Mouse (Mus musculus) brain, embryonic 14.5 days (tissue): ENCODE measurements around the gene Zfp459.

ENCODE experiments used
- CTCF ChIP-seq: fragments of 200-500 bp; IDR thresholded peaks from 2 replicates; pipeline ENCODE4 v1.5.1; 2012; ENCODE audit warnings: inconsistent platforms, mild to moderate bottlenecking, moderate library complexity, borderline replicate concordance; ENCODE audit not compliant: insufficient read depth, insufficient read length; ENCODE audit errors: extremely low read depth
- POLR2A ChIP-seq: fragments of 200-500 bp; IDR thresholded peaks from 2 replicates; pipeline ENCODE4 v1.6.1; 2012; ENCODE audit warnings: mild to moderate bottlenecking, inconsistent platforms, borderline replicate concordance; ENCODE audit not compliant: poor library complexity, insufficient read depth, insufficient read length, severe bottlenecking; ENCODE audit errors: extremely low read depth

GRCm38 (mm10) chr13:67421207-67421857 is at the start of gene Zfp459:
- no peak for TF ChIP-seq CTCF
- TF ChIP-seq POLR2A: no peak
